Mouse (Mus musculus): ENCODE data around the gene Emc3.

DNA sequence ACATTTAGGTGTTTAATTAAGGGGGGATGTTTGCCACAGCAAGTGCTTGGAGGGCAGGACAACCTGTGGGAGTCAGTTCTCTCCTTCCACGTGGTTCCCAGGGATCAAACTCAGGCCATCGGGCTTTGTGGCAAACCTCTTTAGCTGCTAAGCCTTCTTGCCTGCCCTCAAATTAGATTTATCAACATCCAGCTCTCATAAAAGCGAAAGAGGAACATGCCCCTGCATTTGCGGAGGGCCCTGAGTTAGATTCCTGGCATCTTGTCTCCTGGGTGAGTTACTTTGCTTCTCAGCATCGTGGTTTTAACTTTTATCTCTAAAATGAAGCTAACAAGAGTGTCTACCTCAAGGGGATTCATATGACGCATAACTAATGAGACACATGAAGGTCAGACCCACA lies 32.1 kb downstream of the Emc3 start:
- TF ChIP-seq CTCF (IDR thresholded peaks at IDR 0.05; ENCODE audit: borderline replicate concordance, insufficient read depth, low read depth, low read length): no peak
- no peak for TF ChIP-seq POLR2A (IDR thresholded peaks at IDR 0.05; ENCODE audit: borderline replicate concordance, insufficient read depth, low read length)
